Mouse (Mus musculus) hindbrain, embryonic 10.5 days (tissue): ENCODE results near the gene Mettl25. TPM values are rescaled to one million over a fixed set of nuclear protein-coding genes. Genes with fewer than 3 reads are reported as not detected.

ENCODE experiments used
- DNase-seq: peaks from one replicate; pipeline ENCODE4 v3.0.0-alpha.2; 2017; ENCODE audit warnings: low spot score
- H3K27ac ChIP-seq: fragments of 300-500 bp; sonication (generic); 2 replicates; pipeline ENCODE4 v1.5.1; 2016; ENCODE audit warnings: mild to moderate bottlenecking, moderate library complexity
- H3K27me3 ChIP-seq: fragments of 300-500 bp; sonication (generic); 2 replicates; pipeline ENCODE4 v1.6.1; 2016; ENCODE audit warnings: mild to moderate bottlenecking; ENCODE audit not compliant: poor library complexity, insufficient read depth, severe bottlenecking
- H3K36me3 ChIP-seq: fragments of 300-500 bp; sonication (generic); 2 replicates; pipeline ENCODE4 v1.6.1; 2016; ENCODE audit warnings: mild to moderate bottlenecking, moderate library complexity
- H3K4me1 ChIP-seq: fragments of 300-500 bp; sonication (generic); replicated peaks from 2 replicates; pipeline ENCODE4 v1.6.1; 2016; ENCODE audit warnings: mild to moderate bottlenecking
- H3K4me3 ChIP-seq: fragments of 300-500 bp; sonication (generic); 2 replicates; pipeline ENCODE4 v1.5.1; 2016; ENCODE audit warnings: mild to moderate bottlenecking, moderate library complexity
- H3K9me3 ChIP-seq: fragments of 300-500 bp; sonication (generic); 2 replicates; pipeline ENCODE4 v1.6.1; 2016; ENCODE audit warnings: mild to moderate bottlenecking, moderate library complexity
- WGBS: fragments of 180-500 bp; shearing (Covaris S2); methylation state at CpG from one replicate; pipeline ENCODE4 v1.1.7; 2016; 5-methylcytosine and 5-hydroxymethylcytosine counted together
- polyA plus RNA-seq: library from polyadenylated mRNA; unstranded; fragments of >200 nt; fragmentation: Nextera tagmentation; extraction: Ambion mirVana; gene quantifications from 2 replicates; pipeline ENCODE4 v1.2.1, GENCODE M21; 2016

The Mettl25 gene
- polyA plus RNA-seq, 1 experiment from 2014 or later = 11.9 TPM

DNA sequence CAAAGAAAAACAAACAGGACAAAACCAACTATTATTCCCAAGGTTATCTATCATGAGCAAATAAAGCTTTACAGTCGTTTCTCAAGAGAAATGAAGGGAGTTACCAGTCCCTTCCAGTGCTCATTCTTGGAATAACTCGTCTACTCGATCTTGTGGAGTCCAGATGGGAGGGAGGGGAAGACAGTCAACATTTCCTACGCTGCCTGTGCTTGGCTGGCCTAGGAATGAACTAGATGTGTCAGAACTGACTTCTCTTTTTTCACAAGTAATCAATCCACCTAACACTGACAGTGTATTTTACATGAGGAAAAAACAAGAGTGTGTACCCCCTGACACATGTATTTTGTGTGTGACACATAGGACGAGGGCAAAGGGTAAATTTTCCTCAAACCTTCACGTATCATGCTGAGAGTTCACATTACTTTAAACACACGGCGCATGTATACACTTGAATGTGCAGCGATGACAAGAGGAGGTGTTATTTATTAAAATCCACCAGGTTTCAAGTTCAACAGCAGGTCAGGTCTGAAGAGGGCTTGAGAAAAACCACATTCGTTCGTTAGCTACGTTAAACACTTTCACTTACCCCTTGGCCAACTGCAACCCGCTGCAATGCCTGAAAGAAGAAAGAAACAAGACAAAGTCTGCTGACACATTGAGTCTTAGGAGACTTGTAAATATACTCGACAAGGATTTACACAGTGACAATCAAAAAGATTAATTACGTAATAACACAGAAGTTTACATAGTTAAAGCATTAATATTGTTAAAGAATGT lies 47.2 kb downstream of the Mettl25 start:
- DNase-seq = no peak
- Histone ChIP-seq H3K27ac (no peak overlapping the region), H3K27me3 (no peaks in the 10 kb centered on the region), H3K9me3 (0 out of 2 replicates have a peak, but pooled peaks cover 2% of the 10 kb centered on the region), H3K4me1 (no peaks in the 10 kb centered on the region), H3K36me3 (peaks cover 13% of the 10 kb centered on the region), H3K4me3 (no peak overlapping the region)
- WGBS = 85% methylated on average over 15 of the region's 15 CpGs

DNA sequence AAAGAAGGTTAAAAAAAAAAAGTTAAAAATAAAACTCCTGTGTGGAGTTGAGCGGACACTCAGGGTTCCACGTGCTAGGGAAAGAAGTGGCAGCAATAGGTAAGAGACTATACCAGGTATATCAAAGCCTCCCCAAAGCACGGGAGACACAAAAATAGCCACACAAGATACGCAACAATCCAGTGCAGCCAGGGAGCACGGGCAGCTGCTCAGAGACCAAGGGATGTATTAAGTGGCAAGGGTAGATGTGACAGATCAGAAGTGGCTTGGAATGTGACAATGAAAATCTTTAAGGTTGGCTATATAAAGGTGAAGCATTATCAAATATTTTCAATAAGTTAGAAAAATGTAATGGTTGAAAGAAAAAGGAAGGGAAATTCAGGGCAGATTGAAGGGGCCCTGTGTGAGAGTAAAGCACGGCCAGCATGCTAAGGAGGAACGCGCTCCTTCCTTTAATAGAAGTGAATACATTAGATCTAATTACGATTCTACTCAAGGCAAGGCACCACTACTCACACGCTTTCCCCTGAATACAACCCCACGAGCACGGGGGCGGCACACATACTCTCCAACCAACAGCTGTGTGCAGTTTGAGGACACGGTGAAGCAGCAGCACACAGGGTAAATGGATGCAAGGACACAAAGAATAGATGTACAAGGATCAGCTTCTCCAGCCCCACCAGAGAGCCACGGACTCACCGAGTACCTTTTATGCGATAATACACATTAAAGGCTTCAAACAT lies 52.3 kb downstream of the Mettl25 start:
- no peaks in the 10 kb centered on the region for H3K9me3 ChIP-seq
- no peaks in the 10 kb centered on the region for H3K27me3 ChIP-seq
- no peak overlapping the region for H3K27ac ChIP-seq
- no peak overlapping the region for H3K4me3 ChIP-seq
- no peaks in the 10 kb centered on the region for H3K4me1 ChIP-seq
- WGBS = 90% methylated on average over 17 of the region's 17 CpGs
- H3K36me3 ChIP-seq = no peaks in the 10 kb centered on the region
- no peak for DNase-seq

DNA sequence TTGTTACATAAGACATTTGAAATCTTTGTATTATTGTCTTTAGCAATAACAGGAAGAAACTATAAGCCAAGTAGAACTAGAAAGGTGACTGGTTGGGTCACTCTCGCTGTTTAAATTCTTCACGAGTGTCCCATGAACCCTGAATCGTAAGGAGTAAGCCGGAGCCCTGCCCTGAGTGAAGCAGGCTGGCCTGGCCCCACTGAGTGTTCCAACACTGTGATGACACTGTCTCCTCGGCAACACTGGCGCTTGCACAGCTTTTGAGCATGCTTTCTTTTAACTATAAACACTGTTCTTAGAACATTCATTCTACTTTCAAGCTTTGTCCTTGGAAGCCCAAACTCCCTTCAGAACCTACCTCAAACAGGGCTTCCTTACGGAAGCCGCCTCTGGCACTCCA lies 57.4 kb downstream of the Mettl25 start:
- Histone ChIP-seq H3K36me3 (no peaks in the 10 kb centered on the region), H3K9me3 (no peaks in the 10 kb centered on the region), H3K4me1 (no peaks in the 10 kb centered on the region), H3K27me3 (no peaks in the 10 kb centered on the region), H3K4me3 (no peak overlapping the region), H3K27ac (no peak overlapping the region)
- no peak for DNase-seq
- WGBS = 88% methylated on average over 8 of the region's 8 CpGs

DNA sequence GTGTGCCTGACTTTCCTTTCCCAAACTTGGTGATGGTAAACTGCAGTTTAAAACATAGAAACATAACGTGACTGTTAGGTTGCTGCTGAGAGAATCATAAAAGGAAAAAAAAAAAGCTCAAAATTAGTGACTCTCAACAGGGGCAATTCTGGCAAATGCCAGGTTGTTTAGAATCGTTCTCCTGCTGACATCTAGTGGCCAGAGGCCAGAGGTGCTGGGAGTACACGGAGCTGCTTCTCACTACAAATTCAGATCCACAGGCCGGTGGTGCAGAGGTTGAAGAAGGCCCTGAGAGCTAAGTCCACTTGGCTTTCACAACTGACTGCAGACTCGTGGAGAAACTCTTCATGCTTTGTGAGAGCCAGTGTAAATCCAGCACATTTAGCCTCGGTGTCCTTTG lies 66.8 kb downstream of the Mettl25 start:
- Histone ChIP-seq H3K4me1 (no peaks in the 10 kb centered on the region), H3K27ac (no peak overlapping the region), H3K27me3 (no peaks in the 10 kb centered on the region), H3K9me3 (no peaks in the 10 kb centered on the region), H3K4me3 (no peak overlapping the region), H3K36me3 (no peaks in the 10 kb centered on the region)
- 18% methylated on average over 6 of the region's 6 CpGs for WGBS
- peak; percentile 63 for DNase-seq

- no peaks in the 10 kb centered on the region for H3K4me1 ChIP-seq
- DNase-seq = no peak
- no peak overlapping the region for H3K27ac ChIP-seq
- WGBS = 93% methylated on average over 9 of the region's 9 CpGs
- H3K4me3 ChIP-seq = no peak overlapping the region
- H3K27me3 ChIP-seq = no peaks in the 10 kb centered on the region
- H3K9me3 ChIP-seq = no peaks in the 10 kb centered on the region
- no peaks in the 10 kb centered on the region for H3K36me3 ChIP-seq
These were observed 68.3 kb downstream of the Mettl25 start for GRCm38 (mm10) chr10:105772821-105773302.

DNA sequence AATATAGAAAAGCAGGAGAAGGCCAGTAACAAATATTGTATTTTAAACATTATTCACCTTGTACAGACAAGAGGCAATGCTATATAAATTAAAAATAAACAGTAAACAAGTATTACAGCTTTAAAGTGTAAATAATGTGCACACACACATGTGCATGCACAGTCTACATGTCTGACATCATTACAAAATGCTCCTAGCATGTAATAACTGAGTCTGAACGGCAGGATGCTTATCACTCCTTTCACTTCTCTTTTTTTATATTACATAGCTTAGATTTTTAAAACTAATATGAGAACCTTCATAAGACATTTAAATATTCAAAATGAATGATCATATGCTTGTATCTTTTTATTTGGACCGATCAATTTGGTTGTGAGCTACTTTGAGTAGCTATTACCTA lies 77.2 kb downstream of the Mettl25 start:
- no peaks in the 10 kb centered on the region for H3K27me3 ChIP-seq
- H3K27ac ChIP-seq = no peak overlapping the region
- H3K4me1 ChIP-seq = no peaks in the 10 kb centered on the region
- no peaks in the 10 kb centered on the region for H3K9me3 ChIP-seq
- H3K4me3 ChIP-seq = no peak overlapping the region
- no peak for DNase-seq
- H3K36me3 ChIP-seq = no peaks in the 10 kb centered on the region
- WGBS = 88% methylated on average over 2 of the region's 2 CpGs

GRCm38 (mm10) chr10:105760460-105760859 lies 80.7 kb downstream of the Mettl25 start:
- Histone ChIP-seq H3K27me3 (no peaks in the 10 kb centered on the region), H3K36me3 (no peaks in the 10 kb centered on the region), H3K4me3 (no peak overlapping the region), H3K4me1 (no peaks in the 10 kb centered on the region), H3K9me3 (no peaks in the 10 kb centered on the region), H3K27ac (no peak overlapping the region)
- 76% methylated on average over 2 of the region's 2 CpGs for WGBS
- DNase-seq = no peak

DNA sequence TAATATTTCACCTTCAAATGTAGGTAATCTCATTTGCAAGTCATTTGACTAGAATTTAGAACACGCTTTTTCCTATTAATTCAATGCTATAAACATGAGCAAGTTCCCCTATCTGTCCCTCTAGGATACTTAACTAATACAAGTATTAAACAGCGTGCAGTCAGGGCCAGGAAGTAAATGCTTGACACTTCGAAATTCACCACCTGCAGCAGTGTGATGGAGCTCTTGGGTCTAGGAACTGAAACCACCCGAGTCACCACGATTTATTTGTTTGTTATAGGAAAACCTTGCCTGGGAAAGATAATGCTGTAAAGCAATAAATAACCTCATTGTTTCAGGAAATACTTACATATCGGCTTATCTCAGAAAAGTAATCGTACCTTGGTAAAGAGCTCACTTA lies 81.1 kb downstream of the Mettl25 start:
- no peak overlapping the region for H3K27ac ChIP-seq
- H3K36me3 ChIP-seq = no peaks in the 10 kb centered on the region
- 86% methylated on average over 7 of the region's 7 CpGs for WGBS
- no peak for DNase-seq
- no peak overlapping the region for H3K4me3 ChIP-seq
- H3K4me1 ChIP-seq = no peaks in the 10 kb centered on the region
- no peaks in the 10 kb centered on the region for H3K9me3 ChIP-seq
- no peaks in the 10 kb centered on the region for H3K27me3 ChIP-seq

DNA sequence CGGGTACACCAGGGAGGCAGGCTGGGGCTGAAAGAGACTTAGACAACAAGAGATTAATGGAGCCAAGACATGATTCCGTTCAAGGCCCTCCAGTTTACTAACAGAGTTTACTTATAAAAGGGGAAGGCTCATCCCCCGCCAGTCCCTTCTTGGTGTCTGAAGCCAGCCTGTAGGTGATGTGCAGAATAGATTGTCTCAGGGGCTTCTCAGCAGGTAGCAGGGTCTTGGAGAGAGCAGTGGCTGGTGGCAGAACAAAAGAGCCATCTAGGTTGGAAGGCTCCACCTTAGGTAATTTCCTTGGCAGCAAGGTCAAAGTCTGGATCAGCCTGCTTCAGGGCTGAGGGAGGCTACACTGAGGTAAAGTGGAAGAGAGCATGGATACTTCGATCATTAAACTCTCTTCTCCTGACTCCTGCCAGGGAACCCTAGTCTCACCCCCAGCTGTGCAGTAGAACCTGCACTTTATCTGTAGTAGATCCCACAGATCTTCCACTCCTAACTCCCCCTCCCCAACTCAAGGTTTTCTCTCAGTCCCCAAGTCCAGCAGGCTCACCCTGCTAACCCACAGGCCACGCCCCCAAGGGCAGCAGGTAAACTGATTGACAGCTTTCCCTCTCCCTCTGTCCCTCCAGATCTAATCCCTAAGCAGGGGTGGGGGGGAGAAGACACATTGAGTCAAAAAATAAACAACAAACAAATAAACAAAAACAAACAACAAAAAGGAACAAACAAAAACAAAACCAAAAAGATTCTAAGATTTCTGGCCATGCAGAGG lies 87.2 kb downstream of the Mettl25 start:
- Histone ChIP-seq H3K27me3 (no peaks in the 10 kb centered on the region), H3K4me3 (no peak overlapping the region), H3K9me3 (no peaks in the 10 kb centered on the region), H3K4me1 (no peaks in the 10 kb centered on the region), H3K36me3 (no peaks in the 10 kb centered on the region), H3K27ac (no peak overlapping the region)
- 81% methylated on average over 5 of the region's 5 CpGs for WGBS
- DNase-seq = no peak

GRCm38 (mm10) chr10:105746019-105746418 lies 95.2 kb downstream of the Mettl25 start:
- Histone ChIP-seq H3K4me3 (no peak overlapping the region), H3K36me3 (no peaks in the 10 kb centered on the region), H3K9me3 (no peaks in the 10 kb centered on the region), H3K27ac (no peak overlapping the region), H3K4me1 (no peaks in the 10 kb centered on the region), H3K27me3 (no peaks in the 10 kb centered on the region)
- DNase-seq = no peak
- WGBS = 89% methylated on average over 1 of the region's 1 CpGs

DNA sequence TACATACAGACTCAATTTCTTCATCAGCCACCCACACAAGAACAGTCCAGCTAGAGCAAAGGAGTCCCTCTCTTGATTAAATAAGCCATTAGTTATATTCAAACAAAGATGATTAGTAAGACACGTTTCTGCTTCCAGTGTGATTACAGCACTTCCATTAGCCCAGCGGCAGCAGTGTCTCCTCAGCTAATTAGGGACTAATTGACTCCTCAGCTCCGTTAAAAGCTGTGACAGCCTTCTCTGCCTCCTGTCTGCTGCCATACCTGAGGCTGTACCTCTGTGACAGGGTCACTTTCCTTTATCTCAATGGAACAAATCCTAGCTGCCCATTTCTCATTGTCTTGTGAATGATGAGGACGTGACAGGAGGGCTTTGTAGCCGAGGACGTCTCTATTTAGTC lies 99.4 kb downstream of the Mettl25 start:
- Histone ChIP-seq H3K27ac (no peak overlapping the region), H3K4me3 (no peak overlapping the region), H3K27me3 (no peaks in the 10 kb centered on the region), H3K4me1 (no peaks in the 10 kb centered on the region), H3K9me3 (no peaks in the 10 kb centered on the region), H3K36me3 (no peaks in the 10 kb centered on the region)
- DNase-seq = no peak
- WGBS = 69% methylated on average over 6 of the region's 6 CpGs

GRCm38 (mm10) chr10:105738942-105739341 lies 102.2 kb downstream of the Mettl25 start:
- 86% methylated on average over 5 of the region's 5 CpGs for WGBS
- Histone ChIP-seq H3K4me3 (no peak overlapping the region), H3K27ac (no peak overlapping the region), H3K4me1 (no peaks in the 10 kb centered on the region), H3K27me3 (no peaks in the 10 kb centered on the region), H3K36me3 (no peaks in the 10 kb centered on the region), H3K9me3 (no peaks in the 10 kb centered on the region)
- no peak for DNase-seq

DNA sequence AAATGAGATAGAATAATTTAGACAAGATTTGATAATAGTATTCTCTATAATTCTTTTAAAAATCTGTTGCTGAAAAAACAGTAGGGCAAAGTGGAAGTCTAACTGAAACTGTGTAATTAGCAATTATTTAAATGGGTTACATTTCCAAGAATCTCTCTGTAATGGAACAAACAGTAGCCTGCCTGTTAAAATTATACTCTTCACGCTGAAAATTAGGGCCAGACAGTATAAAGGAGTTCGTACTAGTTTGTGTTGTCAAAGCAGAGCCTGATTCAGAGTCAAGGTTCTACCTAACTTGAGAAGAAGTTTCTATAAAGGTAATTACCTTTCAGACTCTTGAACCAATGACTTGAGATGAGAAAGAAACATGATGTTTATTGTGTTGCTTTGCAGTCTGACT lies 113.4 kb downstream of the Mettl25 start:
- H3K9me3 ChIP-seq = no peaks in the 10 kb centered on the region
- no peaks in the 10 kb centered on the region for H3K4me1 ChIP-seq
- H3K27ac ChIP-seq = no peak overlapping the region
- no peak overlapping the region for H3K4me3 ChIP-seq
- H3K27me3 ChIP-seq = no peaks in the 10 kb centered on the region
- WGBS = 83% methylated on average over 2 of the region's 2 CpGs
- H3K36me3 ChIP-seq = no peaks in the 10 kb centered on the region
- DNase-seq = no peak
